Mouse (Mus musculus): ENCODE measurements at regions not wholly inside any gene's neighbourhood (a gene's known extent, or its start where the extent isn't known, plus 50 kb on each side); places are given as distances from the start of the nearest gene placed in this dataset.

GRCm38 (mm10) chr1:19951680-19952248 is 666.1 kb downstream of the Pkhd1 start:
- in situ Hi-C loops (cut with MboI, MseI): loop anchor here (25.0 kb wide), 1 partner anchor 1961 kb away; no protein-coding TSS in a partner anchor

GRCm38 (mm10) chr1:19973364-19973763 is 644.5 kb downstream of the Pkhd1 start:
- in situ Hi-C loops (cut with MboI, MseI): loop anchor here (25.0 kb wide), 1 partner anchor 1939 kb away; no protein-coding TSS in a partner anchor

DNA sequence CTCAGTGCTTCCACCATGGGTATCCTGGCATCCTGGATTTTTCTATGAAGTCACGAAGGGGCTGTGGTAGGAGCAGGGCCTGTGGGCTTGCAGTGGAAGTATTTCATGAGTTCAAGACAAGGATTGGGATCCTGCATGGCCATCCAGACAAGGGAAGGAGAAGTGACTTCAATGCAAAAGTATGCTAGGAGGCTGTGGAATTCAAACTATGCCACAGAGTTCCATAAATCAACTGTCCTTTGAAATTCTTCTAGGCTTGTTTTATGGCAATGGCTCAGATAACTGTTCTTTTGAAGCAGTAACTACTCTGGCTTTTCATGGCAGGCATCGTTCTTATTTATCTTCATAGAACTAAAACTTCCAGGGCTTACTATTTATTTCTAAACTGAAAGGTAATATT is 643.9 kb downstream of the Pkhd1 start:
- in situ Hi-C loops (cut with MboI, MseI): loop anchor here (25.0 kb wide), 1 partner anchor 1938 kb away; no protein-coding TSS in a partner anchor

DNA sequence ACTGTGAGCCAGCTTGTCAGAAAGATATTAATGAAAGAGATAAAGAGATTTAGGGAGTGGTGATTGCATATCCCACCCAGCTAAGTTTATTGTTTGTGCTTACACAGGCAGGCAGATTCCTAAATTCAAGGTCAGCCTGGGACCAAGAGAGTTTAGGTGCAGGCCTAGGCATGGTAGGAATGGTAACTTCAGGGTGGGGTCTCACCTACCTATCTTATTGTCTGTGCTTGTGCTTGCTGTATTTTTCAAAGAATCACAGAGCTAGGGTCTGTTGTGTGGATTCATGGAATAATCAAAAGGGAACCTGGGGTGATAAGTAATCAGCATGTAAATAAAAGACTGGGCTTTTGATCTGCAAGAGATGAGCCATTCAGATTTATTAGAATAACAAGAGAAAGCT is 642.4 kb downstream of the Pkhd1 start:
- in situ Hi-C loops (cut with MboI, MseI): no loop called here

DNA sequence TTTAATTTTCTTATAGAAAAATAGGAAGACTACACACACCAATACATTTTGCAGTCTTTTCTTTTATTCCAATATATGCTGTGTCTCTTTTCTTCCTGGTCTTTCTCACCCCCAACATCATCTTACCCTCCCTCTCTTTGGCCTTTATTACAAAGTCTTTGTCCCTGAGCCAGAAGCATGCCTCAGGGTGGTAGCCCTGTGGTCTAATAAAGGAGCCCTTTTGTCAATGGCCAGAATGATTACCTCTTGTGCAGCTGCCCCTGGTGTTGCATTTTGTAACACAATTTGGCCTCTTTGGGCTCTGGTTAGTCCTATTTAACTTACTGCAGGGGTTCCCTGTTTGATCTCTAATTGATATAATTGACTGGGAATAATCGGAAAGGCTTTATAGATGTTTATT is 636.7 kb downstream of the Pkhd1 start:
- in situ Hi-C loops (cut with MboI, MseI): no loop called here

- in situ Hi-C loops (cut with MboI, MseI): no loop called here
Observed at GRCm38 (mm10) chr1:19982791-19983190, 635.1 kb downstream of the Pkhd1 start.

- in situ Hi-C loops (cut with MboI, MseI): no loop called here
Observed at GRCm38 (mm10) chr1:19983504-19983903, 634.4 kb downstream of the Pkhd1 start.

DNA sequence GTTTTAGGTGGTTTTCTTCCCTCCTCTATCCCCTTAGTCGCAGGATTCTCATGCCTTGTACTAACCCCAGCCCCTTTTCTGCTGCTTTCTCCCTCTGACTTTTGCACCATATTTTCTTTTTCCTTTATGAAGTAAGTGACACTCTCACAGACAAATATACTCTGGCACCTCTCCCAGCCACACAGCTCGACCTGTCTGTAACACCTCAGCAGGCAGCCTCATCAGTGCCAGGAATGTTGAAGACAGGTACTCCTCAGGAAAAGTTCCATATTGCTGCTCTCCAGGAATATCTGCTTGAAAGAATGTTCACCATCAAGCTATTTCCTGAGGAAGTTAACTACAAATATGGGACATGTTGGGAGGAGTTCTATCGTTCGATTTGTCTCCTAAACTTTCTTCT is 627.9 kb downstream of the Pkhd1 start:
- in situ Hi-C loops (cut with MboI, MseI): no loop called here
